Mouse (Mus musculus) embryonic fibroblast, embryonic 13.5 days (primary cell): Measurements from ENCODE around the gene Ifna1.

Source experiments
- CTCF ChIP-seq: IDR thresholded peaks from 2 replicates; pipeline ENCODE4 v1.5.1; 2011; ENCODE audit warnings: mild to moderate bottlenecking, control low read depth, low read length, moderate library complexity, borderline replicate concordance; ENCODE audit not compliant: insufficient read depth
- POLR2A ChIP-seq: IDR thresholded peaks from 2 replicates; pipeline ENCODE4 v1.6.1; 2011; ENCODE audit warnings: low read depth, mild to moderate bottlenecking, control low read depth, low read length, moderate library complexity

GRCm38 (mm10) chr4:88872691-88873090 lies 22.8 kb downstream of the Ifna1 start:
- no peak for TF ChIP-seq POLR2A
- no peak for TF ChIP-seq CTCF
